16 mouse cellular contexts compared by ENCODE assay signal in the genomic region with DNA sequence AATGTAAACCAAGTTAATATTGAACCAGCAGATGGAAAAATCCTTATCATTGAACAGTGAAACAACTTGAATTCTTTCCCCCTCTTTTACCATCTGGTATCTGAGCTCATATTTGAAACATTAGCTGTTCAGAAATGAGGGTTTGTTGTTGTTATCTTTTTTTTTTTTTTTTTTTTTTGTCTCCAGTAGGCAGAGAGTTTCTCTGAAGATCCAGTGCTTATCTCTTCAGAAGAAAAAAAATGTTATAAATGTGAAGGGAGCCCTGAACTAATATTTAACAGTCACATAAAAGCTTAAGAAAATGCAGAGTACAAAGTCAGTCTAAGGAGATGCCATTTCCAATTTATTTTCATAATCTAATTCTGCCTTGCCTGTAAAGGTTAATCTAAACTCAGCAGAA.
"Had no signal": no experiment of that assay in that cellular context is flagged by ENCODE, and none has a peak within 500 bp of the region (broad histone marks: within the 10 kb centered on the region; RNA-seq: fewer than 3 reads in every experiment).

No protein-coding gene starts in this region.

- H3K9ac ChIP-seq: neural tube, embryonic 13.5 days; neural tube, embryonic 15.5 days; stomach, embryonic 15.5 days had no signal

- H3K4me3 ChIP-seq: neural tube, embryonic 13.5 days; neural tube, embryonic 15.5 days; stomach, embryonic 15.5 days had no signal

- H3K9me3 ChIP-seq: neural tube, embryonic 13.5 days; neural tube, embryonic 15.5 days; stomach, embryonic 15.5 days had no signal

- H3K4me1 ChIP-seq: neural tube, embryonic 13.5 days; neural tube, embryonic 15.5 days; stomach, embryonic 15.5 days had no signal

- H3K36me3 ChIP-seq: neural tube, embryonic 13.5 days; neural tube, embryonic 15.5 days; stomach, embryonic 15.5 days had no signal

- H3K27ac ChIP-seq: neural tube, embryonic 13.5 days; neural tube, embryonic 15.5 days; stomach, embryonic 15.5 days; stomach, postnatal 0 days had no signal

- DNase-seq: retina, postnatal 1 day; right cerebral cortex, adult 18-20 months; right cerebral cortex, postnatal 14 days; right cerebral cortex, postnatal 25 days; right cerebral cortex, postnatal 4 days; spleen, adult 18-20 months; thymus, adult 18-20 months; thymus, adult 2 months; thymus, postnatal 14 days; thymus, postnatal 25 days; thymus, postnatal 36 days; thymus, postnatal 4 days had no signal

- H3K27me3 ChIP-seq: neural tube, embryonic 13.5 days; neural tube, embryonic 15.5 days; stomach, embryonic 15.5 days had no signal
